Mouse (Mus musculus): ENCODE measurements at regions not wholly inside any gene's neighbourhood (a gene's known extent, or its start where the extent isn't known, plus 50 kb on each side); places are given as distances from the start of the nearest gene placed in this dataset.

DNA sequence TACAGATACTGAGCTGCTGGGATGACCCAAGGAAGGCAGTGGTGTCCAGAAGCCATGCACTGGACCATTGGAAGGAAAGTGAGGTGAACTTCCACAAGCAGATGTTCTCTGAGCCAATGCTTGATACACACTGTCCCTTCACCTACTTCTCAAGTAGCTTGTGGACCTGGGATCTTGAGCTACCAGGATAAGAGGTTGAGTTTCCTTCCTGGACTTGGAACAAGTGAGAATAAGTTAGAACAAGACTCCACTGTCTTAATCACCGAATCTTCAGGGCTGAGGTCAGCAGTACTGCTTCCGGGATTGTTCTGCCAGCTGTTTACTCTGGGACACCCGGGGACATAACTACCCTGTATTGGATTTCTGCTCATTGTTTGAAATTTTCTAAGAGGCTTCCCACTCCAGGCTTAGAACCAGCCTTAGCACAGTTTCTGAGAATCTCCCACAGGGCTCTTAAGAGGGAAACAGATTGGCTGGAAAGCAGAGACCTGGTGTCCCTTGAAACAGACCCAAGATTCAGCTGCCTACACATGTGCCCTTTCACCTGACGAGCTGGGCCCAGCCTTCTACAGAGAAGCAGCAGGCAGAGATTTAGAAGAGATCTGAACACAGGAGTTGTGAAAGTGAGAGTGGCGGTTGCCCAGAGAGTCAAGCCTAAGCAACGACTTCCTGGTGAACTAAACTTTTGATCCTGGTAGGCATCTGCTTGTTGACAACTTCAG lies 87.5 kb downstream of the Irx2 start:
- no peaks in the 10 kb centered on the region for H3K79me2 ChIP-seq (replicated peaks; ENCODE audit: control insufficient read depth, extremely low read depth, insufficient read depth, poor library complexity, severe bottlenecking)
- H3K4me3 ChIP-seq (replicated peaks in 1 of 3; ENCODE audit: low read depth in 2 of 3, low read length in 2 of 3, poor library complexity in 1 of 3) = no peak overlapping the region
- H3K27ac ChIP-seq (ENCODE audit: insufficient read depth, low read depth) = no peak overlapping the region
- no peak for TF ChIP-seq SMC3 (IDR thresholded peaks at IDR 0.05; ENCODE audit: low read depth, low read length)
- TF ChIP-seq ZC3H11A (IDR thresholded peaks at IDR 0.05; ENCODE audit: low read depth, low read length) = no peak
- no peak for TF ChIP-seq CHD1 (IDR thresholded peaks at IDR 0.05; ENCODE audit: low read depth, low read length)
- H3K9ac ChIP-seq (ENCODE audit: insufficient read depth, low read depth) = no peak overlapping the region
- no peaks in the 10 kb centered on the region for H3K4me1 ChIP-seq (ENCODE audit: control insufficient read depth in 1 of 2, insufficient read depth in 2 of 2)
- H3K36me3 ChIP-seq (replicated peaks in 1 of 2; ENCODE audit: control insufficient read depth in 1 of 2, insufficient read depth in 1 of 2, low read length in 1 of 2) = no peaks in the 10 kb centered on the region
- dilution Hi-C loops (cut with MboI; ENCODE audit: extremely low pct_ligation_motif_present, extremely low pct_unique_long_range_greater_than_20kb, low sequenced_read_pairs) (no loop called here), in situ Hi-C loops (cut with MboI; ENCODE audit: low pct_ligation_motif_present, low pct_unique_long_range_greater_than_20kb, low sequenced_read_pairs) (no loop called here)
- no peaks in the 10 kb centered on the region for H3K27me3 ChIP-seq (replicated peaks)
- DNase-seq (ENCODE audit: extremely low read depth) = no peak
- H3K4me2 ChIP-seq (ENCODE audit: insufficient read depth, low read depth, poor library complexity, severe bottlenecking) = no peak overlapping the region
- peaks cover 74% of the 10 kb centered on the region for H3K9me3 ChIP-seq (replicated peaks; ENCODE audit: low read length)

DNA sequence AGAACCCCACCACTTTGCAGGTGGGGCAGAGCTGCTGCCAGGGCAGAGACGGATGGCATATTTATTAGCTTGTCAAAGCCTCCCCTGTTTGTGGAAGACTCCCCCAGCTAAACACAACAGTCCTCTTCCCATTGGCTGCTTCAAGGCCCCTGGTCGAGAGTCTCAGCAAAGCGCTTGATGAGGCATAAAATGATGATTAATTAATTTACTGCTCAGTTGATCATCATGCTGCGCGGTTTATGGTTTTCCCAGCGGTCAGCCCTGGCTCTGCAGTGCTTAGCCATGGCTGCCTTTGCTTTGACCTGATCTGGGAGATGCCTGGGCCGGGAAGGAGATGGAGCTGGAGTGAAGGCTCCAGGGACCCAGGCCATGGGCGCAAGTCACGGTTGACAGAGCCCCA lies 98.5 kb downstream of the Irx2 start:
- dilution Hi-C loops (cut with MboI; ENCODE audit: extremely low pct_ligation_motif_present, extremely low pct_unique_long_range_greater_than_20kb, low sequenced_read_pairs) = no loop called here
- H3K27me3 ChIP-seq (replicated peaks) = no peaks in the 10 kb centered on the region

DNA sequence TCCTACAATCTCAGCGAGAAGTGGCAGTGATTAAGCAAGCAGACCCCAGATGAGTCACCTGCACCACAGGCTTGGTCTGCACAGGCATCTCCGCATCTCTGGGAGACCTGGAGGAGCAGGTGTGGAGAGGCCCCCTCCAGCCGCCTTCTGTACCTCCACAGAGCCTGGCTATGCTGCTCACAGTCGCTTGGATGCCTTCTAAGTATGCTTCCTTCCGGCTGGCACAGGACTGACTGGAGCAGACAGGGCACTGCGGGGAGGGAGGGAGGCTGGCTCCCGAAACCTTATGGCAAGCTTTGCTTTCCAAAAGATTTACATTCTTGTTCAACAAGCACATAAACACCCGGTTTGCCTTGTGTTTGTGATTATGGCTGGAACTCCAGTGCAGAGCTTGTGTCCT lies 107.3 kb downstream of the Irx2 start:
- in situ Hi-C loops (cut with MboI; ENCODE audit: low pct_ligation_motif_present, low pct_unique_long_range_greater_than_20kb, low sequenced_read_pairs) (no loop called here), dilution Hi-C loops (cut with MboI; ENCODE audit: extremely low pct_ligation_motif_present, extremely low pct_unique_long_range_greater_than_20kb, low sequenced_read_pairs) (no loop called here)
- no peak overlapping the region for H3K4me3 ChIP-seq (replicated peaks in 1 of 3; ENCODE audit: low read depth in 2 of 3, low read length in 2 of 3, poor library complexity in 1 of 3)
- TF ChIP-seq RAD21 (IDR thresholded peaks at IDR 0.05; ENCODE audit: low read depth, low read length) = no peak
- no peak for TF ChIP-seq ZKSCAN1 (IDR thresholded peaks at IDR 0.05; ENCODE audit: borderline replicate concordance, low read depth, low read length)
- no peak for TF ChIP-seq UBTF (IDR thresholded peaks at IDR 0.05; ENCODE audit: low read depth, low read length)
- TF ChIP-seq ZC3H11A (IDR thresholded peaks at IDR 0.05; ENCODE audit: low read depth, low read length) = no peak
- TF ChIP-seq BHLHE40 (IDR thresholded peaks at IDR 0.05; ENCODE audit: low read depth, low read length) = no peak
- no peak for TF ChIP-seq MYC (IDR thresholded peaks at IDR 0.05; ENCODE audit: low read depth, low read length)
- no peak for TF ChIP-seq MAFK (IDR thresholded peaks at IDR 0.05; ENCODE audit: insufficient replicate concordance, low read length)
- TF ChIP-seq HCFC1 (IDR thresholded peaks at IDR 0.05; ENCODE audit: low read depth, low read length) = no peak
- no peak for TF ChIP-seq USF2 (conservative IDR thresholded peaks at IDR 0.05; ENCODE audit: low read depth, low read length)
- no peak for TF ChIP-seq TCF12 (IDR thresholded peaks at IDR 0.05; ENCODE audit: low read depth, low read length)
- TF ChIP-seq USF1 (IDR thresholded peaks at IDR 0.05; ENCODE audit: low read depth, low read length) = no peak
- TF ChIP-seq JUND (conservative IDR thresholded peaks at IDR 0.05; ENCODE audit: low read depth, low read length) = no peak
- no peak for TF ChIP-seq TBP (conservative IDR thresholded peaks at IDR 0.05; ENCODE audit: low read depth, low read length)
- no peak for TF ChIP-seq MXI1 (IDR thresholded peaks at IDR 0.05; ENCODE audit: low read depth, low read length)
- TF ChIP-seq ZMIZ1 (IDR thresholded peaks at IDR 0.05; ENCODE audit: low read depth, low read length) = no peak
- no peak for TF ChIP-seq POLR2A (IDR thresholded peaks at IDR 0.05; ENCODE audit: low read depth, low read length)
- no peak for TF ChIP-seq E2F4 (IDR thresholded peaks at IDR 0.05; ENCODE audit: insufficient replicate concordance, low read depth, low read length)
- no peak overlapping the region for H3K9ac ChIP-seq (ENCODE audit: insufficient read depth, low read depth)
- H3K9me3 ChIP-seq (replicated peaks; ENCODE audit: low read length) = peaks cover 86% of the 10 kb centered on the region
- no peaks in the 10 kb centered on the region for H3K36me3 ChIP-seq (replicated peaks in 1 of 2; ENCODE audit: control insufficient read depth in 1 of 2, insufficient read depth in 1 of 2, low read length in 1 of 2)
- no peak overlapping the region for H3K4me2 ChIP-seq (ENCODE audit: insufficient read depth, low read depth, poor library complexity, severe bottlenecking)
- no peak overlapping the region for H3K27ac ChIP-seq (ENCODE audit: insufficient read depth, low read depth)
- H3K27me3 ChIP-seq (replicated peaks) = no peaks in the 10 kb centered on the region
- H3K4me1 ChIP-seq (ENCODE audit: control insufficient read depth in 1 of 2, insufficient read depth in 2 of 2) = no peaks in the 10 kb centered on the region
- no peaks in the 10 kb centered on the region for H3K79me2 ChIP-seq (replicated peaks; ENCODE audit: control insufficient read depth, extremely low read depth, insufficient read depth, poor library complexity, severe bottlenecking)
- no peak for DNase-seq (ENCODE audit: extremely low read depth)

More for the DNA sequence above, 98.5 kb downstream of the Irx2 start:
- no peak overlapping the region for H3K4me2 ChIP-seq (ENCODE audit: insufficient read depth, low read depth, poor library complexity, severe bottlenecking)
- H3K27ac ChIP-seq (ENCODE audit: insufficient read depth, low read depth) = no peak overlapping the region
- in situ Hi-C loops (cut with MboI; ENCODE audit: low pct_ligation_motif_present, low pct_unique_long_range_greater_than_20kb, low sequenced_read_pairs) = no loop called here
- no peak for DNase-seq (ENCODE audit: extremely low read depth)
- H3K4me3 ChIP-seq (replicated peaks in 1 of 3; ENCODE audit: low read depth in 2 of 3, low read length in 2 of 3, poor library complexity in 1 of 3) = no peak overlapping the region
- no peaks in the 10 kb centered on the region for H3K4me1 ChIP-seq (ENCODE audit: control insufficient read depth in 1 of 2, insufficient read depth in 2 of 2)
- H3K36me3 ChIP-seq (replicated peaks in 1 of 2; ENCODE audit: control insufficient read depth in 1 of 2, insufficient read depth in 1 of 2, low read length in 1 of 2) = no peaks in the 10 kb centered on the region
- no peaks in the 10 kb centered on the region for H3K79me2 ChIP-seq (replicated peaks; ENCODE audit: control insufficient read depth, extremely low read depth, insufficient read depth, poor library complexity, severe bottlenecking)
- peaks cover 83% of the 10 kb centered on the region for H3K9me3 ChIP-seq (replicated peaks; ENCODE audit: low read length)
- H3K9ac ChIP-seq (ENCODE audit: insufficient read depth, low read depth) = no peak overlapping the region
- no peak for TF ChIP-seq CHD2 (IDR thresholded peaks at IDR 0.05; ENCODE audit: low read length)
- TF ChIP-seq RAD21 (IDR thresholded peaks at IDR 0.05; ENCODE audit: low read depth, low read length) = no peak

Measured in CH12.LX (cell line).